Mouse (Mus musculus): Measurements from ENCODE around the gene Gab1.

DNA sequence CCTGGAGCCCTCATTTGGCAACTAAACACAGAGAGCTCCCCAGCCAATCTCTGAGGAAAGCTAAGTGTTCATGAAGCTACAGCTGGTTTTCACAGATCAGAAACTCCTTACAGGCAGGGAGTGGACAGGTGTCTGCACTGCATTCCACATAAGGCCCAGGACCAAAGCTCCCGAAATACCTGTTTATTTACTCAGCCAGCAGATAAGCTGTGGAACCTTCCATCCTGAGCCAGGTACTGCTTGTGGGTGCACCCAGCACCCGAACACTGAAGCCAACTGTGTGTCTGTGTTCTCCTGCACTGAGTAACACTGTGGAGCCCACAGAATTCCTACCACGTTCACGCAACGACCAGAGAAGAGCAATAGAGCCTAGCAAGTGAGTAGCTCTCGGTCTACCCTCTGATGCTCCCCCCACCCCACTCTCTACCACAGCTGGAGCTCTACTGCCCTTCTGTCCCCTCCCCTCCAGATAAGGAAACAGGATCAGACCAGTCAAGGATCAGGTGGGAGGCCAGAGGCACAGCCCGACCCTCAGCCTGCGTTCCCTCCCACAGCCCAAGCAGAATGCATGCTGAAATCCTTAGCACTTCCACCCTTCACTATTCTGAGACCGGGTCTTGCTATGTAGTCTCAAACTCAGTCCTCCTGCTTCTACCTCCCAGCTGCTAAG is 9.6 kb downstream of the Gab1 start:
- no peak for TF ChIP-seq GABPA (IDR thresholded peaks at IDR 0.05; ENCODE audit: low read depth, low read length)
- TF ChIP-seq ZNF384 (IDR thresholded peaks at IDR 0.05; ENCODE audit: low read depth, low read length) = no peak
- no peak for TF ChIP-seq CTCF (IDR thresholded peaks at IDR 0.05 in 2 of 3, conservative IDR thresholded peaks at IDR 0.05 in 1 of 3; ENCODE audit: control insufficient read depth in 1 of 3, insufficient read depth in 1 of 3, low read depth in 2 of 3, low read length in 3 of 3, poor library complexity in 1 of 3, severe bottlenecking in 1 of 3)
- no peak for TF ChIP-seq POLR2AphosphoS5 (IDR thresholded peaks at IDR 0.05; ENCODE audit: borderline replicate concordance, low read depth, low read length)
- TF ChIP-seq CHD2 (IDR thresholded peaks at IDR 0.05; ENCODE audit: low read length) = no peak
- no peak for TF ChIP-seq POLR2A (IDR thresholded peaks at IDR 0.05; ENCODE audit: control insufficient read depth in 1 of 2, insufficient read depth in 1 of 2, low read depth in 1 of 2, low read length in 2 of 2, poor library complexity in 1 of 2)
- TF ChIP-seq MEF2A (IDR thresholded peaks at IDR 0.05; ENCODE audit: extremely low read depth, insufficient replicate concordance, low read depth, low read length, poor library complexity, severe bottlenecking) = no peak
- TF ChIP-seq ZC3H11A (IDR thresholded peaks at IDR 0.05; ENCODE audit: low read depth, low read length) = no peak
- TF ChIP-seq ETS1 (IDR thresholded peaks at IDR 0.05; ENCODE audit: low read depth, low read length) = no peak
- TF ChIP-seq MAFK (IDR thresholded peaks at IDR 0.05; ENCODE audit: borderline replicate concordance, low read depth, low read length) = no peak
